Mouse (Mus musculus) limb, embryonic 15.5 days (tissue): ENCODE results near the gene Nfatc2. TPM values are rescaled to one million over a fixed set of nuclear protein-coding genes. Genes with fewer than 3 reads are reported as not detected.

Source experiments
- ATAC-seq: fragments of 200-750 bp; cut with Nextera tagmentation; 2 replicates; pipeline ENCODE4 v1.8.0; 2017; ENCODE audit warnings: low read depth, moderate TSS enrichment; ENCODE audit not compliant: insufficient number of reproducible peaks, low FRiP score, low TSS enrichment
- H3K27ac ChIP-seq: fragments of 300-500 bp; sonication (generic); 2 replicates; pipeline ENCODE4 v1.5.1; 2015; ENCODE audit warnings: moderate library complexity, mild to moderate bottlenecking, inconsistent platforms
- H3K27me3 ChIP-seq: fragments of 300-500 bp; sonication (generic); 2 replicates; pipeline ENCODE4 v1.6.1; 2015; ENCODE audit warnings: inconsistent platforms
- H3K36me3 ChIP-seq: fragments of 300-500 bp; sonication (generic); 2 replicates; pipeline ENCODE4 v1.6.1; 2015; ENCODE audit warnings: inconsistent platforms
- H3K4me1 ChIP-seq: fragments of 300-500 bp; sonication (generic); 2 replicates; pipeline ENCODE4 v1.6.1; 2015; ENCODE audit warnings: inconsistent platforms
- H3K4me2 ChIP-seq: fragments of 300-500 bp; sonication (generic); 2 replicates; pipeline ENCODE4 v1.6.1; 2015; ENCODE audit warnings: mild to moderate bottlenecking, inconsistent platforms
- H3K4me3 ChIP-seq: fragments of 300-500 bp; sonication (generic); 2 replicates; pipeline ENCODE4 v1.5.1; 2015; ENCODE audit warnings: mild to moderate bottlenecking, inconsistent platforms
- H3K9ac ChIP-seq: fragments of 300-500 bp; sonication (generic); 2 replicates; pipeline ENCODE4 v1.6.1; 2015; ENCODE audit warnings: inconsistent platforms
- H3K9me3 ChIP-seq: fragments of 300-500 bp; sonication (generic); 2 replicates; pipeline ENCODE4 v1.6.1; 2016; ENCODE audit warnings: inconsistent platforms
- WGBS: fragments of 180-500 bp; shearing (Covaris S2); methylation state at CpG from one replicate; pipeline ENCODE4 v1.1.7; 2015; 5-methylcytosine and 5-hydroxymethylcytosine counted together
- polyA plus RNA-seq: library from polyadenylated mRNA; unstranded; fragments of >200 nt; fragmentation: Nextera tagmentation; extraction: Ambion mirVana; gene quantifications from 2 replicates; pipeline ENCODE4 v1.2.1, GENCODE M21; 2015

The Nfatc2 gene
- polyA plus RNA-seq, 1 experiment from 2014 or later: 6.2 TPM

- H3K9ac ChIP-seq: no peak overlapping the region
These were observed 14.9 kb downstream of the Nfatc2 start for GRCm38 (mm10) chr2:168586512-168586911.

GRCm38 (mm10) chr2:168584857-168585256, 16.6 kb downstream of the Nfatc2 start:
- WGBS: 71% methylated on average over 6 of the region's 6 CpGs
- no peak for ATAC-seq
- H3K4me2 ChIP-seq: no peak overlapping the region
- H3K9ac ChIP-seq: no peak overlapping the region
- no peak overlapping the region for H3K4me3 ChIP-seq
- H3K4me1 ChIP-seq: peaks cover 72% of the 10 kb centered on the region
- H3K36me3 ChIP-seq: no peaks in the 10 kb centered on the region
- no peak overlapping the region for H3K27ac ChIP-seq
- H3K9me3 ChIP-seq: no peaks in the 10 kb centered on the region
- H3K27me3 ChIP-seq: peaks cover 13% of the 10 kb centered on the region

More at GRCm38 (mm10) chr2:168586512-168586911, 14.9 kb downstream of the Nfatc2 start:
- ATAC-seq: no peak
- no peak overlapping the region for H3K27ac ChIP-seq
- H3K36me3 ChIP-seq: no peaks in the 10 kb centered on the region
- peaks cover 30% of the 10 kb centered on the region for H3K27me3 ChIP-seq
- H3K4me1 ChIP-seq: peaks cover 64% of the 10 kb centered on the region
- no peaks in the 10 kb centered on the region for H3K9me3 ChIP-seq
- WGBS: 89% methylated on average over 12 of the region's 12 CpGs
- no peak overlapping the region for H3K4me3 ChIP-seq
- no peak overlapping the region for H3K4me2 ChIP-seq

GRCm38 (mm10) chr2:168584408-168584807, 17.0 kb downstream of the Nfatc2 start:
- peaks cover 9% of the 10 kb centered on the region for H3K27me3 ChIP-seq
- H3K4me1 ChIP-seq: peaks cover 72% of the 10 kb centered on the region
- H3K36me3 ChIP-seq: no peaks in the 10 kb centered on the region
- no peak overlapping the region for H3K9ac ChIP-seq
- H3K4me3 ChIP-seq: no peak overlapping the region
- no peak overlapping the region for H3K27ac ChIP-seq
- H3K4me2 ChIP-seq: no peak overlapping the region
- no peaks in the 10 kb centered on the region for H3K9me3 ChIP-seq
- ATAC-seq: no peak
- WGBS: 71% methylated on average over 8 of the region's 8 CpGs

GRCm38 (mm10) chr2:168583084-168583483, 18.4 kb downstream of the Nfatc2 start:
- peaks cover 72% of the 10 kb centered on the region for H3K4me1 ChIP-seq

GRCm38 (mm10) chr2:168581207-168581854, 20.1 kb downstream of the Nfatc2 start:
- peaks cover 75% of the 10 kb centered on the region for H3K4me1 ChIP-seq

More at GRCm38 (mm10) chr2:168583084-168583483, 18.4 kb downstream of the Nfatc2 start:
- 72% methylated on average over 5 of the region's 5 CpGs for WGBS
- H3K9ac ChIP-seq: no peak overlapping the region
- ATAC-seq: no peak
- H3K36me3 ChIP-seq: no peaks in the 10 kb centered on the region
- H3K27ac ChIP-seq: no peak overlapping the region; the same call in 1 of the 2 replicates
- H3K4me3 ChIP-seq: no peak overlapping the region
- no peaks in the 10 kb centered on the region for H3K9me3 ChIP-seq
- H3K4me2 ChIP-seq: no peak overlapping the region
- H3K27me3 ChIP-seq: 0 out of 2 replicates have a peak, but pooled peaks cover 3% of the 10 kb centered on the region

GRCm38 (mm10) chr2:168580295-168580915, 21.1 kb downstream of the Nfatc2 start:
- 49% methylated on average over 21 of the region's 22 CpGs for WGBS
- no peaks in the 10 kb centered on the region for H3K9me3 ChIP-seq
- H3K27me3 ChIP-seq: no peaks in the 10 kb centered on the region
- H3K27ac ChIP-seq: peak overlapping the region; percentile 82
- H3K36me3 ChIP-seq: no peaks in the 10 kb centered on the region
- no peak overlapping the region for H3K4me3 ChIP-seq
- H3K4me2 ChIP-seq: peak overlapping the region; percentile 7; the same call in 1 of the 2 replicates
- ATAC-seq: no peak
- no peak overlapping the region for H3K9ac ChIP-seq
- H3K4me1 ChIP-seq: peaks cover 81% of the 10 kb centered on the region

More at GRCm38 (mm10) chr2:168581207-168581854, 20.1 kb downstream of the Nfatc2 start:
- WGBS: 30% methylated on average over 6 of the region's 6 CpGs
- H3K9ac ChIP-seq: no peak overlapping the region
- peak; percentile 74; the same call in 1 of the 2 replicates for ATAC-seq
- no peaks in the 10 kb centered on the region for H3K9me3 ChIP-seq
- H3K27ac ChIP-seq: peak overlapping the region; percentile 82
- H3K36me3 ChIP-seq: no peaks in the 10 kb centered on the region
- H3K4me3 ChIP-seq: no peak overlapping the region
- 0 out of 2 replicates have a peak overlapping the region, but pooled peaks have one; percentile 7 for H3K4me2 ChIP-seq
- no peaks in the 10 kb centered on the region for H3K27me3 ChIP-seq

GRCm38 (mm10) chr2:168579601-168580130, 21.8 kb downstream of the Nfatc2 start:
- H3K4me1 ChIP-seq: peaks cover 85% of the 10 kb centered on the region
- no peak for ATAC-seq
- no peaks in the 10 kb centered on the region for H3K9me3 ChIP-seq
- no peak overlapping the region for H3K9ac ChIP-seq
- 62% methylated on average over 15 of the region's 15 CpGs for WGBS
- H3K4me2 ChIP-seq: no peak overlapping the region
- H3K4me3 ChIP-seq: no peak overlapping the region
- H3K27me3 ChIP-seq: no peaks in the 10 kb centered on the region
- H3K36me3 ChIP-seq: no peaks in the 10 kb centered on the region
- 0 out of 2 replicates have a peak overlapping the region, but pooled peaks have one; percentile 17 for H3K27ac ChIP-seq

GRCm38 (mm10) chr2:168579109-168579508, 22.3 kb downstream of the Nfatc2 start:
- ATAC-seq: no peak
- Histone ChIP-seq H3K9me3 (no peaks in the 10 kb centered on the region), H3K4me3 (no peak overlapping the region), H3K9ac (no peak overlapping the region), H3K27me3 (no peaks in the 10 kb centered on the region), H3K27ac (no peak overlapping the region), H3K4me1 (peaks cover 84% of the 10 kb centered on the region), H3K36me3 (no peaks in the 10 kb centered on the region), H3K4me2 (no peak overlapping the region)
- WGBS: 78% methylated on average over 3 of the region's 3 CpGs

GRCm38 (mm10) chr2:168578132-168578531, 23.3 kb downstream of the Nfatc2 start:
- no peaks in the 10 kb centered on the region for H3K9me3 ChIP-seq
- no peaks in the 10 kb centered on the region for H3K36me3 ChIP-seq
- peaks cover 81% of the 10 kb centered on the region for H3K4me1 ChIP-seq
- no peak overlapping the region for H3K4me3 ChIP-seq
- no peak for ATAC-seq
- no peak overlapping the region for H3K9ac ChIP-seq
- 50% methylated on average over 9 of the region's 9 CpGs for WGBS
- no peak overlapping the region for H3K4me2 ChIP-seq
- H3K27ac ChIP-seq: peak overlapping the region; percentile 35; the same call in 1 of the 2 replicates
- no peaks in the 10 kb centered on the region for H3K27me3 ChIP-seq

- no peak overlapping the region for H3K4me2 ChIP-seq
- peaks cover 81% of the 10 kb centered on the region for H3K4me1 ChIP-seq
- no peaks in the 10 kb centered on the region for H3K36me3 ChIP-seq
- peak overlapping the region; percentile 35; the same call in 1 of the 2 replicates for H3K27ac ChIP-seq
- 62% methylated on average over 7 of the region's 7 CpGs for WGBS
- ATAC-seq: no peak
- H3K4me3 ChIP-seq: no peak overlapping the region
- no peaks in the 10 kb centered on the region for H3K9me3 ChIP-seq
- no peak overlapping the region for H3K9ac ChIP-seq
- no peaks in the 10 kb centered on the region for H3K27me3 ChIP-seq
These were observed 24.1 kb downstream of the Nfatc2 start for GRCm38 (mm10) chr2:168577381-168577780.

- no peaks in the 10 kb centered on the region for H3K27me3 ChIP-seq
- no peak overlapping the region for H3K4me2 ChIP-seq
- peaks cover 66% of the 10 kb centered on the region for H3K4me1 ChIP-seq
- no peak overlapping the region for H3K27ac ChIP-seq
- H3K9me3 ChIP-seq: no peaks in the 10 kb centered on the region
- WGBS: 59% methylated on average over 5 of the region's 5 CpGs
- H3K4me3 ChIP-seq: no peak overlapping the region
- peaks cover 4% of the 10 kb centered on the region for H3K36me3 ChIP-seq
- ATAC-seq: no peak
- H3K9ac ChIP-seq: no peak overlapping the region
These were observed 25.6 kb downstream of the Nfatc2 start for GRCm38 (mm10) chr2:168575834-168576233.

- Histone ChIP-seq H3K4me1 (peaks cover 57% of the 10 kb centered on the region), H3K9ac (no peak overlapping the region), H3K4me2 (no peak overlapping the region), H3K27ac (no peak overlapping the region), H3K27me3 (no peaks in the 10 kb centered on the region), H3K9me3 (no peaks in the 10 kb centered on the region), H3K4me3 (no peak overlapping the region), H3K36me3 (peaks cover 12% of the 10 kb centered on the region)
- ATAC-seq: no peak
- WGBS: 36% methylated on average over 10 of the region's 10 CpGs
These were observed 26.5 kb downstream of the Nfatc2 start for GRCm38 (mm10) chr2:168574934-168575333.
